Mouse (Mus musculus) layer of hippocampus, adult 18-20 months (tissue): ENCODE results near the gene Olfr1136. TPM values are rescaled to one million over a fixed set of nuclear protein-coding genes. Genes with fewer than 3 reads are reported as not detected.

Experiments used
- DNase-seq, 2 experiments: peaks; one replicate each; pipeline ENCODE4 v3.0.0; 2022; ENCODE audit warnings: low spot score in 2 of 2
- long read RNA-seq: library from polyadenylated mRNA; stranded (forward); transcript quantifications from one replicate; pipeline ENCODE4 v2.0.0, GENCODE M21; 2021
- total RNA-seq, 2 experiments: library from RNA; stranded (reverse); gene quantifications; 2 replicates each; pipeline ENCODE4 v1.2.3; 2021

Olfr1136 gene
- total RNA-seq = not detected
- long read RNA-seq = 0 reads

DNA sequence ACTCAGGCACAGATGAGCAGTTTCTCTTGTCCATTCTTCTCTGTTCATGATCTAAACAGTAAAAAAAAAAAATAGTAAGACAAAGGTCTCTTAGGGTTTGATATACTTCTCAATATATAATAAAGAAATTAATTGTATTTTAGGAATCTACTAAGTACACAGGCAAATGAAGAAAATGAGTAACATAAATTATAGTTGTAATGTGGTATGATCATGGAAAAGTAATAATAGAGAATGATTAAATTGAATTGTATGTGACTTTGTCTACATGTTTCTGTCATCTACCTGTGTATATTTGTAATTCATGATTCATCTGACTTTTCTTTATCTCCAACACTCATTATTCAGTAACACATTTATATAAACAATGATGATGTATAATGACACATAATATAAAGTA is at the start of gene Olfr1136:
Gene Olfr1136, minus strand, starts transcription at position 101 of the 400 bp plus-strand sequence.
- no peak for DNase-seq

DNA sequence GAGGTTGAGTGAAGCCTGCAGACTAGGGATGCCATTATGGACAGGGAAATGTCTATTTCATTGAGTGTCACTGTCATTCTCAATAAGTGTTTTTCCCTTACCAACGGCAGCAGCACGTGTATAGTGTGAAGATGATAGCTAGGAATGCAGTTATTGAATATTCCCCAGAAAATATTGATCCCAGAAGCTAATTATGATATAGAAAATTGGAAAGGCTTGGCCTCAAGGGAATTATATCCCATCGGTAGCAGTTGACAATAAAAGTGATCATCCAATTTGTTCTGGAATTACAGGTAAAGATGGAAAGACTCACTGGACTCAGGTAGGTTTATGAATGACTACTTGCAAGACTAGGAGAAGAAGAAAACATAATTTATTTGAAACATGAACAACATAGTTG is 49.7 kb upstream of the Olfr1136 start, which contains the start of gene Olfr1140:
Gene Olfr1140, plus strand, starts transcription at position 301 of the 400 bp plus-strand sequence.
- no peak for DNase-seq

DNA sequence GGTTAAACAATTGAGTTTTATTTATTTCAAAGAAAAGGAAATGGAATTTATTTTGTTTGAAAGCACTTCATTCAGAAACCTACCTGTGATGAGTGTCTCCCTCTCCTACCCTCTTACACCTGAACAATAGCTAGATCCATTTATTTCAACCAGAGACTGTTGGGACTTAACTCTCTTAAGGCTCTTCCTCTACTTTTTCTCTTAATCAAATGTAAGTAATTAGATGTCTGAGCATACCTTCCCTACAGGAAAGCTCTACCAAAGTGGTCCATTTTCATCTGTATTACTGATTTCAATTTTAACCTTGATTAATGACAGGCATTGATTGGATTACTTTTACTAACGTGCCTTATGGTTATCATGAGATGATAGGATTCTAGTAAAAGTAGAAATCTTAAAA is 46.1 kb upstream of the Olfr1136 start, which contains the start of gene Olfr1138:
Gene Olfr1138, minus strand, starts transcription at position 101 of the 400 bp plus-strand sequence.
- DNase-seq = no peak

DNA sequence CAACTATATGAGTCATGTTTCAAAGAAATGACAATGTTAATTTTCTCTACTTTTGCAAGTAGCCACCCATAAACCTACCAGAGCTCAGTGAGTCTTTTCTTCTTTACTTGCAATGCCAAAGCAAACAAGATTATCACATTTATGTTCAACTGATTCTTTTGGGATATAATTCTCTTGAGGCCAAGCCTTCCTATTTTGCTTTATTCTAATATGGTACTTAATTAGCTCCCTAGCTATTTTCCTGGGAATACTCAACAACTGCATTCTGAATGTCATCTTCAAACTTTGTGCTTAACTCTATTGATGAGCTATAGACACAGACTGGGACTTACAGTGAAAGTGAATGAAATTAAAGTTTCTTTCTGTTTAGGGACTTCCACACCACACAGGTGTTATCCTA is 19.3 kb upstream of the Olfr1136 start, which contains the start of gene Olfr1137:
Gene Olfr1137, minus strand, starts transcription at position 101 of the 400 bp plus-strand sequence.
- DNase-seq = no peak

DNA sequence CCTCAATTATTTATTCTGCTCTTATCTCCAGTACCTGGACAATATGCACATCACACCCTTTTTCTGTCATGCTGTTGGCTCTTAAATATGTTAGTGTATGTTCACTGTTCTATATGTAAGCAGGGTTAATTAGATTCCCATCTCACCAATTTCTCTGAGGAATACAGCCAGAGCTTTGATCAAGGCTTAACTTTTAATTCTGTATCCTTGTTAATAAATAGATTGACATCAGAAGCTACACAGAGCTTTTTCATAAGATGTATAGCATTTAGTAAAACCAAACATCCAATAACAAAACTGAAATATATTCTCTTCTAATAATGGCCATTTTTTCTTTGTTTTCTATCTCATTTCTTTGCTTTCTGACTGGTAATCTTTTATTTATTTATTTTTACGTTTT is 20.2 kb downstream of the Olfr1136 start, which contains the start of gene Olfr1135:
Gene Olfr1135, minus strand, starts transcription at position 101 of the 400 bp plus-strand sequence.
- DNase-seq = no peak

DNA sequence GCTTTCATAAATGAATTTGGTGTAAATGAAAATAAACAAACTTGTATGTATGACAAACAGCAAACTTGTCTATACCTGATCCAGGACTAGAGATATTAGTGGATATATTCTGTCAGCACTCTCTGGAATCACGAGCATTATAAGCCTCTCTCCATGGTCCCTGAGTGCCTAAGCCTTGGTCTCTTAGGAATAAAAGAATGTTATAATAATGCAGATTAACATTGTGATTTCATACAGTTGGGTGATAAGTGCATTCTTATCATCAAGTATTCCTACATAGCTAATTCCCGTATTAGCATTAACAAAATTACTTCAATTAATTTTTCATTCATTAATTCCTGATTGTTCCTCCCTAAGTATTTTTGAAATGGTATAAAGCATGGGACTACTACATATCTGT is 35.4 kb downstream of the Olfr1136 start, which contains the start of gene Olfr1134:
Gene Olfr1134, minus strand, starts transcription at position 101 of the 400 bp plus-strand sequence.
- DNase-seq = no peak

DNA sequence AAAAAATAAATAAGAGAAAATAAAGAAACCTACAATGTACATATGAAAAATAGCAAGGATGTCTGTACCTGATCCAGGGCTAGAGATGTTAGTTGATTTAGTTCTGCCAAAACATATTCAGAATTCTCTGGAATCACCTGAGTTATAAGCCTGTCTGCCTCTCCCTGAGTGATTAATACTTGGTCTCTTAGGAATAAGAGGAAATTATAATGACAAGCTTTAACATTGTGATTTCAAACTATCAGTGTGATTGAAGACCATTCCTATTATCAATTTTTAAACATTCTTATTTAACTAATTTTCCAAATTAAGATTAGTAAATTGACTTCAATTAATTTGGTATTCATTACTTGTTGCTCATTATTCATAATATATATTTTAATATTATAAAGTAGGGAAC is 46.5 kb downstream of the Olfr1136 start, which contains the start of gene Olfr1133:
Gene Olfr1133, minus strand, starts transcription at position 101 of the 400 bp plus-strand sequence.
- no peak for DNase-seq

Other genes starting within 250 kb of the Olfr1136 start
- not detected for gene Olfr1126, start 240.0 kb downstream of the Olfr1136 start, total RNA-seq
- not detected for gene Pramel7, start 196.9 kb downstream of the Olfr1136 start, total RNA-seq
- gene Pramel6, start 187.4 kb downstream of the Olfr1136 start, total RNA-seq = not detected
- not detected for gene Olfr153, start 162.2 kb downstream of the Olfr1136 start, total RNA-seq
- gene Olfr1128, start 148.4 kb downstream of the Olfr1136 start, total RNA-seq = not detected
- not detected for gene Olfr1129, start 120.0 kb downstream of the Olfr1136 start, total RNA-seq
- gene Olfr1130, start 87.7 kb downstream of the Olfr1136 start, total RNA-seq = not detected
- gene Olfr1131, start 66.8 kb downstream of the Olfr1136 start, total RNA-seq = not detected
- gene Olfr1132, start 56.4 kb downstream of the Olfr1136 start, total RNA-seq = not detected
- gene Olfr1133, start 46.6 kb downstream of the Olfr1136 start, total RNA-seq = not detected
- not detected for gene Olfr1134, start 35.5 kb downstream of the Olfr1136 start, total RNA-seq
- gene Olfr1135, start 20.3 kb downstream of the Olfr1136 start, total RNA-seq = not detected
- gene Olfr1137, start 19.2 kb upstream of the Olfr1136 start, total RNA-seq = not detected
- not detected for gene Olfr1138, start 46.0 kb upstream of the Olfr1136 start, total RNA-seq
- not detected for gene Olfr1140, start 49.8 kb upstream of the Olfr1136 start, total RNA-seq
- gene Olfr1141, start 60.0 kb upstream of the Olfr1136 start, total RNA-seq = not detected
- gene Olfr152, start 85.5 kb upstream of the Olfr1136 start, total RNA-seq = not detected
- gene Olfr1143, start 106.6 kb upstream of the Olfr1136 start, total RNA-seq = not detected
- gene Olfr1145, start 115.9 kb upstream of the Olfr1136 start, total RNA-seq = not detected
- not detected for gene Olfr1148, start 136.6 kb upstream of the Olfr1136 start, total RNA-seq
- not detected for gene Olfr1150-ps1, start 150.0 kb upstream of the Olfr1136 start, total RNA-seq
- gene Olfr1151, start 161.9 kb upstream of the Olfr1136 start, total RNA-seq = not detected
- not detected for gene Olfr1152, start 172.5 kb upstream of the Olfr1136 start, total RNA-seq
- not detected for gene Olfr1153, start 201.0 kb upstream of the Olfr1136 start, total RNA-seq
- gene Olfr1154, start 211.2 kb upstream of the Olfr1136 start, total RNA-seq = not detected